Mouse (Mus musculus) midbrain, embryonic 16.5 days (tissue): ENCODE measurements at regions not wholly inside any gene's neighbourhood (a gene's known extent, or its start where the extent isn't known, plus 50 kb on each side); places are given as distances from the start of the nearest gene placed in this dataset.

Experiments
- ATAC-seq: fragments of 200-750 bp; cut with Nextera tagmentation; 2 replicates; pipeline ENCODE4 v1.8.0; 2017; ENCODE audit warnings: moderate TSS enrichment
- H3K27ac ChIP-seq: fragments of 300-500 bp; sonication (generic); 2 replicates; pipeline ENCODE4 v1.5.1; 2014; ENCODE audit warnings: mild to moderate bottlenecking, low read length, mixed read lengths
- H3K27me3 ChIP-seq: fragments of 300-500 bp; sonication (generic); 2 replicates; pipeline ENCODE4 v1.6.1; 2014; ENCODE audit warnings: low read depth, low read length, mixed read lengths; ENCODE audit not compliant: control insufficient read depth, insufficient read depth
- H3K36me3 ChIP-seq: fragments of 300-500 bp; sonication (generic); 2 replicates; pipeline ENCODE4 v1.6.1; 2014; ENCODE audit warnings: mild to moderate bottlenecking, low read length, moderate library complexity, mixed read lengths; ENCODE audit not compliant: control insufficient read depth, insufficient read depth
- H3K4me1 ChIP-seq: fragments of 300-500 bp; sonication (generic); 2 replicates; pipeline ENCODE4 v1.6.1; 2014; ENCODE audit warnings: mild to moderate bottlenecking, low read length, mixed read lengths; ENCODE audit not compliant: control insufficient read depth, insufficient read depth
- H3K4me2 ChIP-seq: fragments of 300-500 bp; sonication (generic); 2 replicates; pipeline ENCODE4 v1.6.1; 2014; ENCODE audit warnings: mild to moderate bottlenecking, low read length, mixed read lengths
- H3K4me3 ChIP-seq: fragments of 300-500 bp; sonication (generic); 2 replicates; pipeline ENCODE4 v1.5.1; 2014; ENCODE audit warnings: low read depth, mild to moderate bottlenecking, low read length, moderate library complexity, mixed read lengths
- H3K9ac ChIP-seq: fragments of 300-500 bp; sonication (generic); 2 replicates; pipeline ENCODE4 v1.6.1; 2014; ENCODE audit warnings: low read depth, low read length, mixed read lengths
- H3K9me3 ChIP-seq: fragments of 300-500 bp; sonication (generic); replicated peaks from 2 replicates; pipeline ENCODE4 v1.6.1; 2014; ENCODE audit warnings: mild to moderate bottlenecking, low read length, mixed read lengths; ENCODE audit not compliant: control insufficient read depth, poor library complexity, severe bottlenecking
- WGBS: fragments of 180-500 bp; shearing (Covaris S2); extraction: QIAGEN DNeasy Blood & Tissue Kit; methylation state at CpG from one replicate; pipeline ENCODE4 v1.1.7; 2014; 5-methylcytosine and 5-hydroxymethylcytosine counted together

GRCm38 (mm10) chr5:50760386-50760785 is 701.6 kb upstream of the Adgra3 start:
- no peak overlapping the region for H3K9ac ChIP-seq
- H3K4me3 ChIP-seq = no peak overlapping the region
- H3K36me3 ChIP-seq = no peaks in the 10 kb centered on the region
- no peak overlapping the region for H3K27ac ChIP-seq
- 91% methylated on average over 3 of the region's 3 CpGs for WGBS
- no peaks in the 10 kb centered on the region for H3K27me3 ChIP-seq
- no peaks in the 10 kb centered on the region for H3K4me1 ChIP-seq
- no peak overlapping the region for H3K4me2 ChIP-seq
- H3K9me3 ChIP-seq = no peaks in the 10 kb centered on the region
- no peak for ATAC-seq

GRCm38 (mm10) chr5:50752766-50753165 is 694.0 kb upstream of the Adgra3 start:
- no peak overlapping the region for H3K4me2 ChIP-seq
- H3K27me3 ChIP-seq = no peaks in the 10 kb centered on the region
- H3K9me3 ChIP-seq = no peaks in the 10 kb centered on the region
- ATAC-seq = no peak
- H3K4me1 ChIP-seq = no peaks in the 10 kb centered on the region
- H3K36me3 ChIP-seq = no peaks in the 10 kb centered on the region
- WGBS = 71% methylated on average over 1 of the region's 1 CpGs
- no peak overlapping the region for H3K27ac ChIP-seq
- no peak overlapping the region for H3K9ac ChIP-seq
- no peak overlapping the region for H3K4me3 ChIP-seq

DNA sequence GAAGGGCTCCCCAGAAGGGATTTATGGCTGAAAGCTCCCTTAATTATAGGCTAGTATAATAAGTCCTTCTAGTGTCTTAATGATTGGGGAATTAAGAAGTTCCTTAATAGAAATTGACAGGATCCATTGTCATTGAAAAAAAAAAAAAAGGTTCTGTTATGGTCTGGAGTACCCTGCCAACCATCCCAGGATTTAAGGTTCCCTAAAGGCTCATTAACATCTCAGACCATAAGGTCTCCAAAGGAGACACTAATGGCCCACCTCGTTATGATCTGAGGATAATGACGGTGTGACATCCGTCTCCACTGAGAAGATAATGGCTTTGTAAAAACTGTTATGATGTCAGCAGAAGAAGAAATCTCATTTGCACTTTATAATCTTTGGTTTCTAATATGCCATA is 692.6 kb upstream of the Adgra3 start:
- Histone ChIP-seq H3K4me3 (no peak overlapping the region), H3K9ac (no peak overlapping the region), H3K9me3 (no peaks in the 10 kb centered on the region), H3K27me3 (no peaks in the 10 kb centered on the region), H3K4me2 (no peak overlapping the region), H3K36me3 (no peaks in the 10 kb centered on the region), H3K27ac (no peak overlapping the region), H3K4me1 (no peaks in the 10 kb centered on the region)
- WGBS = 39% methylated on average over 3 of the region's 3 CpGs
- no peak for ATAC-seq

DNA sequence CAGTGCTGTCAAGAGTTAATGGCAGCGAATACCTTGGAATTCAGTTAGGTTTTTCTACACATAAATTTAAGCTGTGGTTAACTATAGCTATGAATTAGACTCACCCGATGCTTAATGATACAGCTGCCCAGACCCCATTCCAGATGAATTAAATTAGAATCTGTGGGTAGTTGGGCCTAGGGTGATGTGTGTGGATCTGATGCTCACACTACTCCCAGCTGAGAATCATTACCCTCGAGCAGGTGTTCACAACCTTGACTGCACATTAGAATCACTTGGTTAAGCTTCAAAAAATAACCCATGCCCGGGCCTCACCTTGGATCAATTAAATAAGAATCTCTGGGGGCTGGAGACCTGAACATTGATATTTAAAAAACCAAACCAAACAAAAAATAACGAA is 684.2 kb upstream of the Adgra3 start:
- no peaks in the 10 kb centered on the region for H3K9me3 ChIP-seq
- 77% methylated on average over 5 of the region's 5 CpGs for WGBS
- no peak for ATAC-seq

DNA sequence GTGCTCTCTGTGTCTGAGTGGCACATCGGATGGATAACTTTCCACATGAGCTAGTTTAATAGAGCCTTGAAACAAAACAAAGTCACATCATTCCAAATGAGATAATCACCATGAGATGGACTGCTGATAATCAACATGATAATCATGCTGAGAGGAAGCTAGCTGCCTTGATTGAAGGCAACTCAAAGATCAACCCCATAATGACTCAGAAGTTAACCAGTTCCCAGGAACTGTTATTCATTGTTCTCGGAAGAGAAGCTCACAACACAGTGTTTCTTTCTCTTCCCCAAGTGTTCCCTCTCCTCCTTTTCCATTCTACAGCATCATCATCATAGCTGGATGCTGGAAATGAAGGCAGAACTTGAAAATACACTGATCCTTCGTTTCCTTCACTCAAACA is 674.9 kb upstream of the Adgra3 start:
- 74% methylated on average over 3 of the region's 3 CpGs for WGBS
- H3K4me2 ChIP-seq = no peak overlapping the region

More for the DNA sequence above, 684.2 kb upstream of the Adgra3 start:
- Histone ChIP-seq H3K27ac (no peak overlapping the region), H3K9ac (no peak overlapping the region), H3K4me2 (no peak overlapping the region), H3K4me1 (no peaks in the 10 kb centered on the region), H3K27me3 (no peaks in the 10 kb centered on the region), H3K4me3 (no peak overlapping the region), H3K36me3 (no peaks in the 10 kb centered on the region)

DNA sequence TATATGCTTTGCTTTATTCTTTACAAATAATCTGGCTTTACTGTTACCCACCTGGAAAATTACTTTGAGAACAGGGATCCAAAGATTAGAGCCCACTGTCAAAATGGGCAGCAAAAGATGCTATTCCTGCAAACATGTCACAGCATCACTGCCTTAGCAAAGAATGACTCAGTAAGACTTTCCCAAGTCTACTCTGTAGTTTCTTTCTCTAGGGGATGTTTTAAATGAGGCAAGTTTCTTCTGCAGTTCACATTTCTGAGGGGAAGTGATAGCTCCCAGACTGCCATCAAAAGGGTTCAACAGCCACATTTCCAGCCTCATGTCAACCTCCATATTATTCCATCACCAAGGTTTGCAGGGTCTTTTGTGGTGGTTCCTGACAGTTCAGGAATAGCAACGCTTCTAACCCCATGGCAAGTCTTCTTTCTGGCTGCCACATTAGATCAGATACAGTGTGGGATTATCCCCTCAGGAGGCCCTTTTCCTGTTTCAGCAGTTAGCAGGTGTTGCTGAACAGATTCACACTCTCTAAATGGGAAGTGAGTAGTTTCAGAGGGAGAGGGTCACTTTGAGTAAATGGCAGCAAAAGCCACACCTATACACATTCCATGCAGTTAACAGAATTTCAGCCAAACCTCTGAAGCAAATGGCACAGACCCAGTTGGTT is 669.7 kb upstream of the Adgra3 start:
- no peak overlapping the region for H3K4me3 ChIP-seq

More for the DNA sequence above, 674.9 kb upstream of the Adgra3 start:
- ATAC-seq = no peak
- Histone ChIP-seq H3K4me1 (no peaks in the 10 kb centered on the region), H3K9ac (no peak overlapping the region), H3K27me3 (no peaks in the 10 kb centered on the region), H3K4me3 (no peak overlapping the region), H3K27ac (no peak overlapping the region), H3K36me3 (no peaks in the 10 kb centered on the region), H3K9me3 (no peaks in the 10 kb centered on the region)

DNA sequence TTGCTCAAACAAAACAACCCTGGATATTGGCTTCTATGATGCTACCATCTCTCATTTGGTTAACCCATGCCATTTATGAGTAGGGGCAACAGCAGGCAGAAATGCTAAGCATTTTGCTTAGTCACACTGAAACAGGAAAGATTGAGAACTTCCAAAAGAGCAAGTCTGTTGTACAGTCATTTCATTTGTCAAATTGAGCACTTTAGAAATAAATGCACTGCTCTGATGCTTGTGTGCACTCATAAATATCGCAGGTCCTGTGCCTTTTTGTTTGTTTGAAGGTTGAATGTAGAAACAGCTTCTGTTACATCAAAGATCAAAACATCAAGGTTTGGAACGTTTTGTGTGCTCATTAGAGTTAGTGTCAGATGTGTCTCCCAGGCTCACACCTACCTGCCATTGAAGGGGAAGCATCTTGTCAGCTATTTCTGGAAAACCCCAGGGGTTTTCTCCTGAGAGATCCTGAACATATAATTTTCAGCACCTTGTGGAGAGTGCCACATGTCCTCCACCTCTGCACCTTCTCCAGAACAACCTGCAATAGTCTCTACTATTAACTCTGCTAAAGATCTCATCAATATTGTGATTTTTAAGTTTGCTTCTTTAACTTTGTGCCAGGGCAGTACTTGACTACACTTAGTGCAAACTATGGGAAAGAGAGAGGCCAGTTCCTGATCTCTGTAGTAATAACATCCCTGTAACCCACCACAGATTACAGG is 648.3 kb upstream of the Adgra3 start:
- Histone ChIP-seq H3K9ac (no peak overlapping the region), H3K36me3 (no peaks in the 10 kb centered on the region), H3K27me3 (no peaks in the 10 kb centered on the region), H3K9me3 (no peaks in the 10 kb centered on the region), H3K4me3 (no peak overlapping the region), H3K27ac (no peak overlapping the region), H3K4me2 (no peak overlapping the region), H3K4me1 (no peaks in the 10 kb centered on the region)
- ATAC-seq = no peak
- 64% methylated on average over 2 of the region's 2 CpGs for WGBS

More for the DNA sequence above, 669.7 kb upstream of the Adgra3 start:
- Histone ChIP-seq H3K27ac (no peak overlapping the region), H3K4me2 (no peak overlapping the region), H3K9me3 (no peaks in the 10 kb centered on the region), H3K36me3 (no peaks in the 10 kb centered on the region), H3K27me3 (no peaks in the 10 kb centered on the region), H3K4me1 (no peaks in the 10 kb centered on the region), H3K9ac (no peak overlapping the region)
- no peak for ATAC-seq
- WGBS = 54% methylated on average over 1 of the region's 1 CpGs

- H3K36me3 ChIP-seq = no peaks in the 10 kb centered on the region
- no peaks in the 10 kb centered on the region for H3K9me3 ChIP-seq
- H3K4me2 ChIP-seq = no peak overlapping the region
- H3K27ac ChIP-seq = no peak overlapping the region
- no peaks in the 10 kb centered on the region for H3K27me3 ChIP-seq
- no peak overlapping the region for H3K4me3 ChIP-seq
- H3K9ac ChIP-seq = no peak overlapping the region
- 19% methylated on average over 2 of the region's 2 CpGs for WGBS
- 0 out of 2 replicates have a peak, but pooled peaks have one; percentile 51 for ATAC-seq
- H3K4me1 ChIP-seq = no peaks in the 10 kb centered on the region
These were observed 639.3 kb upstream of the Adgra3 start for GRCm38 (mm10) chr5:50698084-50698483.

GRCm38 (mm10) chr5:50697588-50697987 is 638.8 kb upstream of the Adgra3 start:
- 25% methylated on average over 8 of the region's 8 CpGs for WGBS
- H3K36me3 ChIP-seq = no peaks in the 10 kb centered on the region
- H3K9me3 ChIP-seq = no peaks in the 10 kb centered on the region
- no peak overlapping the region for H3K9ac ChIP-seq
- H3K4me2 ChIP-seq = peak overlapping the region; percentile 9; the same call in 1 of the 2 replicates
- no peak for ATAC-seq
- no peak overlapping the region for H3K27ac ChIP-seq
- no peaks in the 10 kb centered on the region for H3K27me3 ChIP-seq
- no peak overlapping the region for H3K4me3 ChIP-seq
- no peaks in the 10 kb centered on the region for H3K4me1 ChIP-seq
